20 mouse cellular contexts compared by ENCODE assay signal in genomic region chr8:123376106-123376505, GRCm38 (mm10). TPM values are rescaled to one million over a fixed set of nuclear protein-coding genes. Genes with fewer than 3 reads are reported as not detected.
DNase-seq lines count a peak whose midpoint lies in the region; ATAC-seq and TF ChIP-seq lines count a peak whose summit lies in the region.
"Had no signal": no experiment of that assay in that cellular context is flagged by ENCODE, and none has a peak within 500 bp of the region (broad histone marks: within the 10 kb centered on the region; RNA-seq: fewer than 3 reads in every experiment).

No protein-coding gene starts in this region.

- peak overlapping the region; percentile 32; the same call in 1 of the 2 replicates for H3K9ac ChIP-seq in embryonic facial prominence, embryonic 13.5 days
- no peak overlapping the region for H3K9ac ChIP-seq in hindbrain, embryonic 14.5 days
- no peak overlapping the region; the same call in 1 of the 2 replicates for H3K9ac ChIP-seq in hindbrain, embryonic 16.5 days (ENCODE audit: low read depth, low read length)
- peak overlapping the region; percentile 87 for H3K9ac ChIP-seq in midbrain, embryonic 13.5 days (replicated peaks)
- H3K9ac ChIP-seq: embryonic facial prominence, embryonic 12.5 days; heart, embryonic 15.5 days; neural tube, embryonic 12.5 days had no signal

- H3K4me1 ChIP-seq in embryonic facial prominence, embryonic 13.5 days = peaks cover 17% of the 10 kb centered on the region
- peaks cover 24% of the 10 kb centered on the region for H3K4me1 ChIP-seq in embryonic facial prominence, embryonic 10.5 days
- H3K4me1 ChIP-seq in hindbrain, embryonic 14.5 days (replicated peaks; ENCODE audit: control insufficient read depth, insufficient read depth, low read length) = peaks cover 7% of the 10 kb centered on the region
- H3K4me1 ChIP-seq in hindbrain, embryonic 16.5 days (ENCODE audit: control insufficient read depth, insufficient read depth, low read depth, low read length) = peaks cover 21% of the 10 kb centered on the region
- peaks cover 31% of the 10 kb centered on the region for H3K4me1 ChIP-seq in midbrain, embryonic 13.5 days (replicated peaks)
- H3K4me1 ChIP-seq in midbrain, embryonic 10.5 days = peaks cover 33% of the 10 kb centered on the region
- peaks cover 12% of the 10 kb centered on the region for H3K4me1 ChIP-seq in olfactory bulb, adult 2 months (ENCODE audit: control insufficient read depth, insufficient read depth, low read length)

- ATAC-seq in embryonic facial prominence, embryonic 13.5 days (ENCODE audit: insufficient number of reproducible peaks, insufficient read depth, low FRiP score, low TSS enrichment, low read depth) = no peak
- no peak for ATAC-seq in hindbrain, embryonic 14.5 days (ENCODE audit: low FRiP score)
- no peak for ATAC-seq in hindbrain, embryonic 16.5 days
- no peak for ATAC-seq in midbrain, embryonic 13.5 days
- ATAC-seq: activated CD4-positive, CD25-positive, alpha-beta regulatory T cell, adult 4 months; CD4-positive, CD25-positive, alpha-beta regulatory T cell, adult 4 months had no signal

- DNase-seq in embryonic facial prominence, embryonic 10.5 days (ENCODE audit: low spot score) = no peak
- DNase-seq in hindbrain, embryonic 14.5 days (ENCODE audit: low spot score) = no peak
- no peak for DNase-seq in midbrain, embryonic 10.5 days (ENCODE audit: low spot score)
- no peak for DNase-seq in adrenal gland, adult (ENCODE audit: inconsistent age in 2 of 2, low spot score in 1 of 2)
- DNase-seq: adrenal gland, postnatal 25 days; cerebellum, adult 2 months; kidney, adult 8-10 months; kidney, postnatal 25 days; liver; lung, adult 18-20 months had no signal

- H3K4me3 ChIP-seq in embryonic facial prominence, embryonic 13.5 days = no peak overlapping the region
- H3K4me3 ChIP-seq in embryonic facial prominence, embryonic 10.5 days = no peak overlapping the region
- H3K4me3 ChIP-seq in hindbrain, embryonic 14.5 days (replicated peaks; ENCODE audit: low read length) = no peak overlapping the region
- H3K4me3 ChIP-seq in hindbrain, embryonic 16.5 days (ENCODE audit: low read length) = no peak overlapping the region
- no peak overlapping the region for H3K4me3 ChIP-seq in midbrain, embryonic 13.5 days (replicated peaks)
- H3K4me3 ChIP-seq in midbrain, embryonic 10.5 days = no peak overlapping the region
- 0 out of 2 replicates have a peak overlapping the region, but pooled peaks have one; percentile 1 for H3K4me3 ChIP-seq in olfactory bulb, adult 2 months (ENCODE audit: insufficient read depth, low read depth, low read length)
- H3K4me3 ChIP-seq: embryonic facial prominence, embryonic 12.5 days; heart, embryonic 15.5 days; neural tube, embryonic 12.5 days had no signal

- TF ChIP-seq CTCF in olfactory bulb, adult 2 months (IDR thresholded peaks at IDR 0.05; ENCODE audit: insufficient read depth, low read depth, low read length) = no peak

- no peaks in the 10 kb centered on the region for H3K27me3 ChIP-seq in embryonic facial prominence, embryonic 13.5 days
- no peaks in the 10 kb centered on the region for H3K27me3 ChIP-seq in embryonic facial prominence, embryonic 10.5 days (replicated peaks; ENCODE audit: low read depth, poor library complexity, severe bottlenecking)
- no peaks in the 10 kb centered on the region for H3K27me3 ChIP-seq in hindbrain, embryonic 14.5 days (ENCODE audit: control insufficient read depth, insufficient read depth, low read length)
- H3K27me3 ChIP-seq in hindbrain, embryonic 16.5 days (replicated peaks; ENCODE audit: control insufficient read depth, insufficient read depth, low read length) = no peaks in the 10 kb centered on the region
- H3K27me3 ChIP-seq in midbrain, embryonic 13.5 days = no peaks in the 10 kb centered on the region
- H3K27me3 ChIP-seq in midbrain, embryonic 10.5 days (ENCODE audit: low read depth, poor library complexity, severe bottlenecking) = no peaks in the 10 kb centered on the region
- H3K27me3 ChIP-seq: embryonic facial prominence, embryonic 12.5 days; heart, embryonic 15.5 days; neural tube, embryonic 12.5 days had no signal

- no peak overlapping the region for H3K27ac ChIP-seq in embryonic facial prominence, embryonic 13.5 days
- no peak overlapping the region for H3K27ac ChIP-seq in embryonic facial prominence, embryonic 10.5 days (replicated peaks)
- no peak overlapping the region for H3K27ac ChIP-seq in hindbrain, embryonic 14.5 days
- no peak overlapping the region for H3K27ac ChIP-seq in hindbrain, embryonic 16.5 days (ENCODE audit: low read depth, low read length)
- peak overlapping the region; percentile 53; the same call in 1 of the 2 replicates for H3K27ac ChIP-seq in midbrain, embryonic 13.5 days
- H3K27ac ChIP-seq in midbrain, embryonic 10.5 days (replicated peaks) = no peak overlapping the region
- no peak overlapping the region for H3K27ac ChIP-seq in olfactory bulb, adult 2 months (ENCODE audit: insufficient read depth, low read depth, low read length)
- H3K27ac ChIP-seq: embryonic facial prominence, embryonic 12.5 days; heart, embryonic 15.5 days; neural tube, embryonic 12.5 days; stomach, postnatal 0 days had no signal

- peaks cover 21% of the 10 kb centered on the region for H3K36me3 ChIP-seq in embryonic facial prominence, embryonic 13.5 days
- peaks cover 37% of the 10 kb centered on the region for H3K36me3 ChIP-seq in embryonic facial prominence, embryonic 10.5 days (replicated peaks)
- peaks cover 29% of the 10 kb centered on the region for H3K36me3 ChIP-seq in hindbrain, embryonic 14.5 days (replicated peaks; ENCODE audit: control insufficient read depth, insufficient read depth)
- H3K36me3 ChIP-seq in hindbrain, embryonic 16.5 days (ENCODE audit: control insufficient read depth, insufficient read depth, low read length) = no peaks in the 10 kb centered on the region; the same call in 1 of the 2 replicates
- peaks cover 22% of the 10 kb centered on the region for H3K36me3 ChIP-seq in midbrain, embryonic 13.5 days
- H3K36me3 ChIP-seq in midbrain, embryonic 10.5 days = peaks cover 32% of the 10 kb centered on the region

- no peak overlapping the region for H3K4me2 ChIP-seq in embryonic facial prominence, embryonic 13.5 days
- 0 out of 2 replicates have a peak overlapping the region, but pooled peaks have one; percentile 16 for H3K4me2 ChIP-seq in hindbrain, embryonic 14.5 days (replicated peaks)
- H3K4me2 ChIP-seq in hindbrain, embryonic 16.5 days (ENCODE audit: low read length) = no peak overlapping the region
- H3K4me2 ChIP-seq in midbrain, embryonic 13.5 days (replicated peaks) = 0 out of 2 replicates have a peak overlapping the region, but pooled peaks have one; percentile 5
- H3K4me2 ChIP-seq: embryonic facial prominence, embryonic 12.5 days; heart, embryonic 15.5 days had no signal

- WGBS in embryonic facial prominence, embryonic 13.5 days = 72% methylated on average over 8 of the region's 8 CpGs
- 73% methylated on average over 8 of the region's 8 CpGs for WGBS in embryonic facial prominence, embryonic 10.5 days
- 52% methylated on average over 8 of the region's 8 CpGs for WGBS in hindbrain, embryonic 14.5 days
- 46% methylated on average over 8 of the region's 8 CpGs for WGBS in hindbrain, embryonic 16.5 days
- 59% methylated on average over 8 of the region's 8 CpGs for WGBS in midbrain, embryonic 13.5 days
- 74% methylated on average over 8 of the region's 8 CpGs for WGBS in midbrain, embryonic 10.5 days
- WGBS in olfactory bulb, adult 2 months = 23% methylated on average over 8 of the region's 8 CpGs

- H3K9me3 ChIP-seq in embryonic facial prominence, embryonic 13.5 days = no peaks in the 10 kb centered on the region
- no peaks in the 10 kb centered on the region for H3K9me3 ChIP-seq in embryonic facial prominence, embryonic 10.5 days
- no peaks in the 10 kb centered on the region for H3K9me3 ChIP-seq in hindbrain, embryonic 14.5 days (ENCODE audit: control insufficient read depth, low read length)
- H3K9me3 ChIP-seq in hindbrain, embryonic 16.5 days (ENCODE audit: control insufficient read depth, low read length) = no peaks in the 10 kb centered on the region
- no peaks in the 10 kb centered on the region for H3K9me3 ChIP-seq in midbrain, embryonic 13.5 days
- no peaks in the 10 kb centered on the region for H3K9me3 ChIP-seq in midbrain, embryonic 10.5 days (replicated peaks)
- H3K9me3 ChIP-seq: embryonic facial prominence, embryonic 12.5 days; heart, embryonic 15.5 days; neural tube, embryonic 12.5 days had no signal

- TF ChIP-seq POLR2A in olfactory bulb, adult 2 months (IDR thresholded peaks at IDR 0.05; ENCODE audit: insufficient read depth, low read depth, low read length) = no peak

RNA-seq across cellular contexts. Expression of gene Tcf25, which starts 2.6 kb away (rescaled TPM):
- 148 and 162 TPM in 2 replicates for polyA plus RNA-seq in embryonic facial prominence, embryonic 13.5 days (2015; fragmentation: Nextera tagmentation; extraction: Ambion mirVana)
- 141 and 144 TPM in 2 replicates for polyA plus RNA-seq in embryonic facial prominence, embryonic 10.5 days (2016; fragmentation: Nextera tagmentation; extraction: Ambion mirVana)
- 371 and 380 TPM in 2 replicates for polyA plus RNA-seq in hindbrain, embryonic 14.5 days (2014; fragmentation: Nextera tagmentation; extraction: Ambion mirVana)
- polyA plus RNA-seq in hindbrain, embryonic 16.5 days (2015; fragmentation: Nextera tagmentation; extraction: Ambion mirVana) = 396 and 405 TPM in 2 replicates
- 238 and 263 TPM in 2 replicates for polyA plus RNA-seq in midbrain, embryonic 13.5 days (2015; fragmentation: Nextera tagmentation; extraction: Ambion mirVana)
- 150 and 167 TPM in 2 replicates for polyA plus RNA-seq in midbrain, embryonic 10.5 days (2016; fragmentation: Nextera tagmentation; extraction: Ambion mirVana)
- polyA plus RNA-seq in olfactory bulb, adult 2 months (2012; ENCODE audit: insufficient read depth, insufficient read length, low replicate concordance, missing spikeins) = 373 and 551 TPM in 2 replicates

RNA-seq across cellular contexts. Expression of gene Mc1r, which starts 30.8 kb away (rescaled TPM):
- polyA plus RNA-seq in embryonic facial prominence, embryonic 13.5 days (2015; fragmentation: Nextera tagmentation; extraction: Ambion mirVana) = 0.14 and 0.17 TPM in 2 replicates
- not detected in 2 replicates for polyA plus RNA-seq in embryonic facial prominence, embryonic 10.5 days (2016; fragmentation: Nextera tagmentation; extraction: Ambion mirVana)
- 0.10 and 0.21 TPM in 2 replicates for polyA plus RNA-seq in hindbrain, embryonic 14.5 days (2014; fragmentation: Nextera tagmentation; extraction: Ambion mirVana)
- 0.05 and 0.10 TPM in 2 replicates for polyA plus RNA-seq in hindbrain, embryonic 16.5 days (2015; fragmentation: Nextera tagmentation; extraction: Ambion mirVana)
- 0.17 and 0.31 TPM in 2 replicates for polyA plus RNA-seq in midbrain, embryonic 13.5 days (2015; fragmentation: Nextera tagmentation; extraction: Ambion mirVana)
- polyA plus RNA-seq in midbrain, embryonic 10.5 days (2016; fragmentation: Nextera tagmentation; extraction: Ambion mirVana) = 0.06 and 0.10 TPM in 2 replicates
- polyA plus RNA-seq in olfactory bulb, adult 2 months (2012; ENCODE audit: insufficient read depth, insufficient read length, low replicate concordance, missing spikeins) = not detected in 2 replicates
- polyA plus RNA-seq: activated CD4-positive, CD25-positive, alpha-beta regulatory T cell, adult 4 months; heart, embryonic 15.5 days; stomach, postnatal 0 days had no signal

RNA-seq across cellular contexts. Expression of gene Tubb3, which starts 35.1 kb away (rescaled TPM):
- 40.1 and 47.9 TPM in 2 replicates for polyA plus RNA-seq in embryonic facial prominence, embryonic 13.5 days (2015; fragmentation: Nextera tagmentation; extraction: Ambion mirVana)
- 223 and 230 TPM in 2 replicates for polyA plus RNA-seq in embryonic facial prominence, embryonic 10.5 days (2016; fragmentation: Nextera tagmentation; extraction: Ambion mirVana)
- 1,715 and 1,766 TPM in 2 replicates for polyA plus RNA-seq in hindbrain, embryonic 14.5 days (2014; fragmentation: Nextera tagmentation; extraction: Ambion mirVana)
- polyA plus RNA-seq in hindbrain, embryonic 16.5 days (2015; fragmentation: Nextera tagmentation; extraction: Ambion mirVana) = 1,869 and 1,947 TPM in 2 replicates
- 1,993 and 2,050 TPM in 2 replicates for polyA plus RNA-seq in midbrain, embryonic 13.5 days (2015; fragmentation: Nextera tagmentation; extraction: Ambion mirVana)
- 428 and 665 TPM in 2 replicates for polyA plus RNA-seq in midbrain, embryonic 10.5 days (2016; fragmentation: Nextera tagmentation; extraction: Ambion mirVana)
- polyA plus RNA-seq in olfactory bulb, adult 2 months (2012; ENCODE audit: insufficient read depth, insufficient read length, low replicate concordance, missing spikeins) = not detected in 2 replicates

RNA-seq across cellular contexts. Expression of gene Spire2, which starts 43.6 kb away (rescaled TPM):
- 1.9 and 2.2 TPM in 2 replicates for polyA plus RNA-seq in embryonic facial prominence, embryonic 13.5 days (2015; fragmentation: Nextera tagmentation; extraction: Ambion mirVana)
- polyA plus RNA-seq in embryonic facial prominence, embryonic 10.5 days (2016; fragmentation: Nextera tagmentation; extraction: Ambion mirVana) = 4.3 and 5.8 TPM in 2 replicates
- polyA plus RNA-seq in hindbrain, embryonic 14.5 days (2014; fragmentation: Nextera tagmentation; extraction: Ambion mirVana) = 32.4 and 33.1 TPM in 2 replicates
- polyA plus RNA-seq in hindbrain, embryonic 16.5 days (2015; fragmentation: Nextera tagmentation; extraction: Ambion mirVana) = 27.3 and 38.5 TPM in 2 replicates
- polyA plus RNA-seq in midbrain, embryonic 13.5 days (2015; fragmentation: Nextera tagmentation; extraction: Ambion mirVana) = 31.8 and 38.7 TPM in 2 replicates
- 9.7 and 12.3 TPM in 2 replicates for polyA plus RNA-seq in midbrain, embryonic 10.5 days (2016; fragmentation: Nextera tagmentation; extraction: Ambion mirVana)
- not detected in 2 replicates for polyA plus RNA-seq in olfactory bulb, adult 2 months (2012; ENCODE audit: insufficient read depth, insufficient read length, low replicate concordance, missing spikeins)
- polyA plus RNA-seq: activated CD4-positive, CD25-positive, alpha-beta regulatory T cell, adult 4 months; CD4-positive, CD25-positive, alpha-beta regulatory T cell, adult 4 months had no signal

RNA-seq across cellular contexts. Expression of gene Def8, which starts 47.2 kb away (rescaled TPM):
- 38.3 and 43.2 TPM in 2 replicates for polyA plus RNA-seq in embryonic facial prominence, embryonic 13.5 days (2015; fragmentation: Nextera tagmentation; extraction: Ambion mirVana)
- 43.5 and 44.5 TPM in 2 replicates for polyA plus RNA-seq in embryonic facial prominence, embryonic 10.5 days (2016; fragmentation: Nextera tagmentation; extraction: Ambion mirVana)
- 45.3 and 52.2 TPM in 2 replicates for polyA plus RNA-seq in hindbrain, embryonic 14.5 days (2014; fragmentation: Nextera tagmentation; extraction: Ambion mirVana)
- 50.5 and 53.5 TPM in 2 replicates for polyA plus RNA-seq in hindbrain, embryonic 16.5 days (2015; fragmentation: Nextera tagmentation; extraction: Ambion mirVana)
- polyA plus RNA-seq in midbrain, embryonic 13.5 days (2015; fragmentation: Nextera tagmentation; extraction: Ambion mirVana) = 41.7 and 42.8 TPM in 2 replicates
- polyA plus RNA-seq in midbrain, embryonic 10.5 days (2016; fragmentation: Nextera tagmentation; extraction: Ambion mirVana) = 42.1 and 45.9 TPM in 2 replicates
- not detected in 2 replicates for polyA plus RNA-seq in olfactory bulb, adult 2 months (2012; ENCODE audit: insufficient read depth, insufficient read length, low replicate concordance, missing spikeins)

Comparison
In these comparisons a context has a peak if more than half of its experiments do, and no peak if none do; other contexts are left out.
1. H3K4me2 ChIP-seq: peak in hindbrain, embryonic 14.5 days (single experiment) and midbrain, embryonic 13.5 days (single experiment); none in embryonic facial prominence, embryonic 13.5 days (single experiment) and hindbrain, embryonic 16.5 days (single experiment).
2. H3K9ac ChIP-seq: peak in embryonic facial prominence, embryonic 13.5 days (single experiment) and midbrain, embryonic 13.5 days (single experiment); none in hindbrain, embryonic 14.5 days (single experiment) and hindbrain, embryonic 16.5 days (single experiment).